Mouse (Mus musculus) layer of hippocampus, adult 9-11 months (tissue): ENCODE results near the gene Slc22a15.

ENCODE experiments used
- DNase-seq: peaks from one replicate; pipeline ENCODE4 v3.0.0; 2022

Gene Slc22a15

DNA sequence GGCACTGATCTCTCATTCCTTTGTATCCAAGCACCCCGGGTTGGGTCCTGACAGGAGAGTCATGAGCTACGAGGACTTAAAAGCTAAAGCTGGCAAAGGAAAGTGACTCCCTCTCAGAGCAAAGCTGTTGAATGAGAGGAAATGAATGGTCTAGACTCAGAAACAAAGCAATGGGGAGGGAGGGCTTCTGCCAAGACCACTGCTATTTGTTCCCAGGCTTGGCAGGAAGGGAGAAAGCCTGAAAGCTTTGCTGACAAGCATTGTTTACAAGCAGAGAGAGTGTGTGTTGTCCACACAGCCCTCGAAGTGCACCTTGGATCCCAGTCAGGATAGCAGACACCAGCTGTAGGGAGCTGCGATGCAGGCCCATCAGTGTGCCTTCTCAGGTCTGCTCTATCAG lies 117.3 kb downstream of the Slc22a15 start:
- no peak for DNase-seq

- peak; percentile 88 for DNase-seq
Measured at GRCm38 (mm10) chr3:101806149-101806548, 118.1 kb downstream of the Slc22a15 start.
